Mouse (Mus musculus): ENCODE measurements around the gene Rnase12. TPM values are rescaled to one million over a fixed set of nuclear protein-coding genes. Genes with fewer than 3 reads are reported as not detected.
"Not testable (repeated sequence)": the region's sequence is repeated elsewhere in the genome, so short reads cannot be mapped to it uniquely, and the experiment has no call there.

Gene Rnase12
- polyA plus RNA-seq, 1 experiment: not detected

DNA sequence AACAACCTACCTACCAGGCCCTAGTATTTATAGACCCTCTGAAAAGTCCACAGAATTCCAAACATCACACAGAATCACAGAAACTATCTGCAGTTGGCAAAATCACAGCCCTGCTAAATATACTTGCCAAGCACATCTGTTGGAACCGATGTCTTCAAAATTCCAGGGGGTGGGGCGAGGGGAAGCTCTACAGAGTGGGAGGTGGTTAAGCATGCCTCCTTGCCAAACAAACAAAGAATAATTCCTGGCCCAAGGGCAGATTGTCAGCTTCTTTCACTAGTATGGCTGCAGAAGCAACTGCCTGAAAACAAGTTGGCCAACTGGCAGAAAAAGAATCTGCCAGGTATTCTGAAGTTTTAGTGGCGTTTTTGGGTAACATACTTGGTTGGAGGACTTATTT is 40.2 kb downstream of the Rnase12 start:
- H3ac ChIP-seq (ENCODE audit: control insufficient read depth, insufficient read length): no peak overlapping the region
- no peak overlapping the region for H3K4me3 ChIP-seq
- no peaks in the 10 kb centered on the region for H3K36me3 ChIP-seq (ENCODE audit: control insufficient read depth, insufficient read depth)
- H3K79me2 ChIP-seq (ENCODE audit: control insufficient read depth, insufficient read depth): no peaks in the 10 kb centered on the region
- H3K27me3 ChIP-seq (ENCODE audit: control insufficient read depth, insufficient read depth, insufficient read length): no peaks in the 10 kb centered on the region
- H3K4me2 ChIP-seq (ENCODE audit: low read depth): no peak overlapping the region
- TF ChIP-seq MAX (IDR thresholded peaks at IDR 0.05; ENCODE audit: low read depth): no peak
- TF ChIP-seq USF1 (IDR thresholded peaks at IDR 0.05; ENCODE audit: low read depth): no peak
- TF ChIP-seq POLR2AphosphoS2 (IDR thresholded peaks at IDR 0.05; ENCODE audit: insufficient read length, low read depth): no peak
- TF ChIP-seq MYOG (IDR thresholded peaks at IDR 0.05; ENCODE audit: control insufficient read depth in 1 of 3, insufficient read depth in 1 of 3, insufficient read length in 2 of 3, low read depth in 2 of 3): no peak
- no peak for TF ChIP-seq TCF12 (IDR thresholded peaks at IDR 0.05; ENCODE audit: insufficient read depth, poor library complexity, severe bottlenecking)

GRCm38 (mm10) chr14:51015780-51016179 is 41.7 kb downstream of the Rnase12 start:
- TF ChIP-seq REST (IDR thresholded peaks at IDR 0.05; ENCODE audit: insufficient read depth, insufficient read length) (no peak), MYOD1 (IDR thresholded peaks at IDR 0.05; ENCODE audit: control insufficient read depth in 1 of 3, insufficient read length in 2 of 3, low read depth in 2 of 3) (no peak), USF1 (IDR thresholded peaks at IDR 0.05; ENCODE audit: low read depth) (no peak), CEBPB (IDR thresholded peaks at IDR 0.05; ENCODE audit: insufficient read depth, poor library complexity, severe bottlenecking) (no peak), POLR2AphosphoS2 (IDR thresholded peaks at IDR 0.05; ENCODE audit: insufficient read length, low read depth) (no peak), POLR2A (IDR thresholded peaks at IDR 0.05; ENCODE audit: insufficient read length, low read depth) (no peak), TCF3 (IDR thresholded peaks at IDR 0.05; ENCODE audit: insufficient read length, low read depth) (no peak), E2F4 (IDR thresholded peaks at IDR 0.05; ENCODE audit: insufficient read depth) (no peak), SRF (IDR thresholded peaks at IDR 0.05; ENCODE audit: control insufficient read depth, insufficient read length, low read depth) (no peak), MYOG (IDR thresholded peaks at IDR 0.05; ENCODE audit: control insufficient read depth in 1 of 3, insufficient read depth in 1 of 3, insufficient read length in 2 of 3, low read depth in 2 of 3) (no peak), TCF12 (IDR thresholded peaks at IDR 0.05; ENCODE audit: insufficient read depth, poor library complexity, severe bottlenecking) (no peak), MAX (IDR thresholded peaks at IDR 0.05; ENCODE audit: low read depth) (no peak)
- Histone ChIP-seq H3ac (ENCODE audit: control insufficient read depth, insufficient read length) (no peak overlapping the region), H3K4me2 (ENCODE audit: low read depth) (no peak overlapping the region), H3K4me3 (no peak overlapping the region), H3K36me3 (ENCODE audit: control insufficient read depth, insufficient read depth) (no peaks in the 10 kb centered on the region), H3K27me3 (ENCODE audit: control insufficient read depth, insufficient read depth, insufficient read length) (no peaks in the 10 kb centered on the region), H3K79me2 (ENCODE audit: control insufficient read depth, insufficient read depth) (no peaks in the 10 kb centered on the region)

DNA sequence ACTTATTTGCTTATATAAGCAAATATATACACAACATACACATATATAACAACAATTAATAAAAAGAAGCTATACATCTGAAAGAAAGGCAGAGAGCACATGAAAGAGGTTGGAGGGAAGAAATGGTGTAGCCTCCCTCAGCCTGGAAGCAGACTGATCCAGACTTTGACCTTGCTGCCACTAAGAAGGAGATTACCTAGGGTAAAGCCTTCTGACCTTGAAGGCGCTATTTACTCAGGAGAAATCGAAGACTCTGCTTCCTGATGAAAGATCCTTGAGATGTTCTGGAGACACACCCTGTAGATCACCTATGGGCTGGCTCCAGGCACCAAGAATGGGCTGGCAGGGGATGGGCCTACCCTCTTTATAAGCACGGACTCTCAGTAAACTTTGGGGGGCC is 42.7 kb downstream of the Rnase12 start:
- H3K4me3 ChIP-seq; H3K36me3 ChIP-seq (ENCODE audit: control insufficient read depth, insufficient read depth); H3K79me2 ChIP-seq (ENCODE audit: control insufficient read depth, insufficient read depth); H3K4me2 ChIP-seq (ENCODE audit: low read depth); H3ac ChIP-seq (ENCODE audit: control insufficient read depth, insufficient read length); H3K27me3 ChIP-seq (ENCODE audit: control insufficient read depth, insufficient read depth, insufficient read length): not testable (repeated sequence)

DNA sequence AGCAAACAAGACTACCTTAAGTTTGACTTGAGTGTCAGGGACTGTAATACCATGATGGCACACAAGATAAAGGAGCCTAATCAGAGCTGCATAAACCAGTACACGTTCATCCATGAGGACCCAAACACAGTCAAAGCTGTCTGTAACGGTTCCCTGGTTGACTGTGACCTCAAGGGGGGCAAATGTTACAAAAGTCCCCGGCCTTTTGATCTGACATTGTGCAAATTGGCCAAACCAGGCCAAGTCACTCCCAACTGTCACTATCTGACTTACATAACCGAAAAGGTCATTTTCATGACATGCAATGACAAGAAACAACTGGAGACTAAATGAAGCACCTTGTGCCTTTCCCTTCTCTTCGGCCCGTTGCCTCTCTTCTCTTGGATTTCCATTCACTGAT is 47.9 kb downstream of the Rnase12 start:
- Histone ChIP-seq H3K36me3 (ENCODE audit: control insufficient read depth, insufficient read depth) (no peaks in the 10 kb centered on the region), H3K27me3 (ENCODE audit: control insufficient read depth, insufficient read depth, insufficient read length) (no peaks in the 10 kb centered on the region), H3K4me2 (ENCODE audit: low read depth) (peak overlapping the region; percentile 68), H3ac (ENCODE audit: control insufficient read depth, insufficient read length) (no peak overlapping the region), H3K4me3 (no peak overlapping the region), H3K79me2 (ENCODE audit: control insufficient read depth, insufficient read depth) (no peaks in the 10 kb centered on the region)
- TF ChIP-seq MYOG (IDR thresholded peaks at IDR 0.05; ENCODE audit: control insufficient read depth in 1 of 3, insufficient read depth in 1 of 3, insufficient read length in 2 of 3, low read depth in 2 of 3): no peak

GRCm38 (mm10) chr14:51008781-51009180 is 48.7 kb downstream of the Rnase12 start:
- Histone ChIP-seq H3K4me2 (ENCODE audit: low read depth) (peak overlapping the region; percentile 68), H3K36me3 (ENCODE audit: control insufficient read depth, insufficient read depth) (no peaks in the 10 kb centered on the region), H3K4me3 (no peak overlapping the region), H3K79me2 (ENCODE audit: control insufficient read depth, insufficient read depth) (no peaks in the 10 kb centered on the region), H3K27me3 (ENCODE audit: control insufficient read depth, insufficient read depth, insufficient read length) (no peaks in the 10 kb centered on the region), H3ac (ENCODE audit: control insufficient read depth, insufficient read length) (no peak overlapping the region)
- TF ChIP-seq TCF3 (IDR thresholded peaks at IDR 0.05; ENCODE audit: insufficient read length, low read depth): no peak
- no peak for TF ChIP-seq REST (IDR thresholded peaks at IDR 0.05; ENCODE audit: insufficient read depth, insufficient read length)
- TF ChIP-seq POLR2A (IDR thresholded peaks at IDR 0.05; ENCODE audit: insufficient read length, low read depth): no peak
- TF ChIP-seq USF1 (IDR thresholded peaks at IDR 0.05; ENCODE audit: low read depth): no peak

DNA sequence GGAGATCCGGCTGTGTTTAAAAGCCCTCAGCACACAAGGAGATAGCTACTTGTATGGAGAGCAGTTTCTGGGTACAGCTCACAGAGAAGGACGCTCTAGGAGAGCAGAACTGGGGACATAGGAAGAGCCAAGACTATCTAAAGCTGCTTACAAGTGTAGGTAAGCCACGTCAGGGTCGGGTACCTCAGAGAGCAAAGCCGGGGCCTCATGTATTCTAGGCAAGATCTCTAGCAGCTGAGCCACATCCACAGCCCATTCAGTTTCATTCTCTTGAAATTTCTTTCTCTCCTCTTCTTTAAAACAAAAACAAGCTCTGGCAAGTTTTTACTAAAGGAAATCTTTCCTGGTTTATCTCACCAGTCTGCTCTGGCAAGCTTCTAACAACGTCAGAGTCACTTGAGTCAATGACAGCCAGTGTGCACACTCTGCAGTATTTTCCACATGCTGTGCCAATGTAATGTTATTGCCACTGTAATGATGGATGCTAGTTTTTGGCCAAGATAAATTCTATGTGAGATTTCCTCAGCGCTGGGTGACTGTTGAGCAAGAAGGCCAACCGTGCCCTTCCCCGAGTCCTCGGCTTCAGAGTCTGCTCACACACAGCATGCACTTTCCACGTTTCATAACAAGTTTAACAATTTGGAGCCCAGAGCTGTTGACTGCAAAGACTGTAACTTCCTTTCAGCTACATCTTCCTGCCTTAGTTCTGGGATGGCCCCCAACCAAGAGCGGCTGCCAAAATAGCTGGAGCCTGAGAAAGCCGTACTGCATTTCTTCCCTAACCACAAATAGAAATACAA is 49.3 kb downstream of the Rnase12 start:
- Histone ChIP-seq H3K4me3 (no peak overlapping the region), H3ac (ENCODE audit: control insufficient read depth, insufficient read length) (no peak overlapping the region), H3K79me2 (ENCODE audit: control insufficient read depth, insufficient read depth) (no peaks in the 10 kb centered on the region), H3K27me3 (ENCODE audit: control insufficient read depth, insufficient read depth, insufficient read length) (no peaks in the 10 kb centered on the region), H3K4me2 (ENCODE audit: low read depth) (peak overlapping the region; percentile 68), H3K36me3 (ENCODE audit: control insufficient read depth, insufficient read depth) (no peaks in the 10 kb centered on the region)
- TF ChIP-seq TCF12 (IDR thresholded peaks at IDR 0.05; ENCODE audit: insufficient read depth, poor library complexity, severe bottlenecking): no peak
- TF ChIP-seq MYOG (IDR thresholded peaks at IDR 0.05; ENCODE audit: control insufficient read depth in 1 of 3, insufficient read depth in 1 of 3, insufficient read length in 2 of 3, low read depth in 2 of 3): no peak
- no peak for TF ChIP-seq MAX (IDR thresholded peaks at IDR 0.05; ENCODE audit: low read depth)
- no peak for TF ChIP-seq POLR2A (IDR thresholded peaks at IDR 0.05; ENCODE audit: insufficient read length, low read depth)
- no peak for TF ChIP-seq REST (IDR thresholded peaks at IDR 0.05; ENCODE audit: insufficient read depth, insufficient read length)
- TF ChIP-seq TCF3 (IDR thresholded peaks at IDR 0.05; ENCODE audit: insufficient read length, low read depth): no peak
- TF ChIP-seq USF1 (IDR thresholded peaks at IDR 0.05; ENCODE audit: low read depth): no peak
- TF ChIP-seq CEBPB (IDR thresholded peaks at IDR 0.05; ENCODE audit: insufficient read depth, poor library complexity, severe bottlenecking): no peak
- TF ChIP-seq SRF (IDR thresholded peaks at IDR 0.05; ENCODE audit: control insufficient read depth, insufficient read length, low read depth): no peak
- no peak for TF ChIP-seq E2F4 (IDR thresholded peaks at IDR 0.05; ENCODE audit: insufficient read depth)
- no peak for TF ChIP-seq MYOD1 (IDR thresholded peaks at IDR 0.05; ENCODE audit: control insufficient read depth in 1 of 3, insufficient read length in 2 of 3, low read depth in 2 of 3)
- TF ChIP-seq POLR2AphosphoS2 (IDR thresholded peaks at IDR 0.05; ENCODE audit: insufficient read length, low read depth): no peak
